Mouse (Mus musculus) lung, postnatal 0 days (tissue): ENCODE data around the gene Lamb1. TPM values are rescaled to one million over a fixed set of nuclear protein-coding genes. Genes with fewer than 3 reads are reported as not detected.

Experiments used
- ATAC-seq: fragments of 200-750 bp; cut with Nextera tagmentation; 2 replicates; pipeline ENCODE4 v1.8.0; 2017; ENCODE audit warnings: moderate library complexity
- DNase-seq: peaks from one replicate; pipeline ENCODE4 v3.0.0-alpha.2; 2016; ENCODE audit warnings: low spot score
- H3K27ac ChIP-seq: fragments of 300-500 bp; sonication (generic); 2 replicates; pipeline ENCODE4 v1.5.1; 2014; ENCODE audit warnings: antibody characterized with exemption, mild to moderate bottlenecking, low read length, mixed read lengths
- H3K27me3 ChIP-seq: fragments of 300-500 bp; sonication (generic); replicated peaks from 2 replicates; pipeline ENCODE4 v1.6.1; 2014; ENCODE audit warnings: low read length, mixed read lengths; ENCODE audit not compliant: insufficient read depth
- H3K36me3 ChIP-seq: fragments of 300-500 bp; sonication (generic); 2 replicates; pipeline ENCODE4 v1.6.1; 2014; ENCODE audit warnings: low read length, mixed read lengths; ENCODE audit not compliant: insufficient read depth
- H3K4me1 ChIP-seq: fragments of 300-500 bp; sonication (generic); 2 replicates; pipeline ENCODE4 v1.6.1; 2014; ENCODE audit warnings: antibody characterized with exemption, low read depth, low read length, mixed read lengths; ENCODE audit not compliant: insufficient read depth
- H3K4me2 ChIP-seq: fragments of 300-500 bp; sonication (generic); replicated peaks from 2 replicates; pipeline ENCODE4 v1.6.1; 2014; ENCODE audit warnings: low read depth, mild to moderate bottlenecking, low read length, moderate library complexity, mixed read lengths
- H3K4me3 ChIP-seq: fragments of 300-500 bp; sonication (generic); 2 replicates; pipeline ENCODE4 v1.5.1; 2014; ENCODE audit warnings: low read depth, low read length
- H3K9ac ChIP-seq: fragments of 300-500 bp; sonication (generic); replicated peaks from 2 replicates; pipeline ENCODE4 v1.6.1; 2014; ENCODE audit warnings: low read depth, mild to moderate bottlenecking
- H3K9me3 ChIP-seq: fragments of 300-500 bp; sonication (generic); 2 replicates; pipeline ENCODE4 v1.6.1; 2016; ENCODE audit warnings: low read length, mixed read lengths
- CTCF ChIP-seq: IDR thresholded peaks from 2 replicates; pipeline ENCODE4 v1.5.1; 2016; ENCODE audit warnings: antibody characterized with exemption, mild to moderate bottlenecking
- EP300 ChIP-seq: IDR thresholded peaks from 2 replicates; pipeline ENCODE4 v1.6.1; 2016; ENCODE audit warnings: antibody characterized with exemption, mild to moderate bottlenecking, control low read depth
- WGBS: fragments of 180-500 bp; shearing (Covaris S2); extraction: QIAGEN DNeasy Blood & Tissue Kit; methylation state at CpG from one replicate; pipeline ENCODE4 v1.1.7; 2014; 5-methylcytosine and 5-hydroxymethylcytosine counted together
- polyA plus RNA-seq: library from polyadenylated mRNA; unstranded; fragments of >200 nt; fragmentation: Nextera tagmentation; extraction: Ambion mirVana; gene quantifications from 2 replicates; pipeline ENCODE4 v1.2.1, GENCODE M21; 2015

The Lamb1 gene
- polyA plus RNA-seq, 1 experiment from 2014 or later: 56.0 TPM

DNA sequence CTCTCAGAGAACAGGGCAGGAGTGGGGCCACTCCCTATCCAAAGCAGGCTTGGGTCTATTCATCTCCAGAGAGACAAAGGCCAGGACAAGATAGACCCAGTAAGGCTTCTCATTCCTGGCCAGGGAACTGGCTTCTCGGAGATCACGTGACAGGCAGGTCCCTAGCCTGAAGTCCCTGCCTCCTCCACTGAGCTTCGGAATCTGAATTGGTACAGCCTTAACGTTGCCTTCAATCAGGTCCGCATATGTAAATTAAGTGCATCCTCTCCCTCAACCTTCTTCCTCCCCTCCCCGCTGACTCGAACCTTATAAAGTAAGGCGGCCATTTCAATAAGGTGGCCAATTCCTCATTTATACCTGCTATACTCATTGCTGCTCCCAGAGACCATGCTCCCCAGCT lies 39.6 kb upstream of the Lamb1 start:
- Histone ChIP-seq H3K9ac (no peak overlapping the region), H3K36me3 (no peaks in the 10 kb centered on the region), H3K4me2 (no peak overlapping the region), H3K27ac (no peak overlapping the region), H3K4me3 (no peak overlapping the region), H3K9me3 (no peaks in the 10 kb centered on the region), H3K4me1 (no peaks in the 10 kb centered on the region), H3K27me3 (no peaks in the 10 kb centered on the region)
- TF ChIP-seq EP300 (no peak), CTCF (no peak)
- WGBS: 73% methylated on average over 8 of the region's 8 CpGs
- ATAC-seq (no peak), DNase-seq (no peak)

- no peaks in the 10 kb centered on the region for H3K27me3 ChIP-seq
- no peak overlapping the region for H3K27ac ChIP-seq
- no peak for TF ChIP-seq EP300
- TF ChIP-seq CTCF: no peak
- no peaks in the 10 kb centered on the region for H3K4me1 ChIP-seq
- DNase-seq (no peak), ATAC-seq (no peak)
- 61% methylated on average over 3 of the region's 3 CpGs for WGBS
- H3K4me2 ChIP-seq: no peak overlapping the region
- H3K4me3 ChIP-seq: no peak overlapping the region
- H3K36me3 ChIP-seq: no peaks in the 10 kb centered on the region
- H3K9ac ChIP-seq: no peak overlapping the region
- no peaks in the 10 kb centered on the region for H3K9me3 ChIP-seq
Measured at GRCm38 (mm10) chr12:31227167-31227566, 37.9 kb upstream of the Lamb1 start.

DNA sequence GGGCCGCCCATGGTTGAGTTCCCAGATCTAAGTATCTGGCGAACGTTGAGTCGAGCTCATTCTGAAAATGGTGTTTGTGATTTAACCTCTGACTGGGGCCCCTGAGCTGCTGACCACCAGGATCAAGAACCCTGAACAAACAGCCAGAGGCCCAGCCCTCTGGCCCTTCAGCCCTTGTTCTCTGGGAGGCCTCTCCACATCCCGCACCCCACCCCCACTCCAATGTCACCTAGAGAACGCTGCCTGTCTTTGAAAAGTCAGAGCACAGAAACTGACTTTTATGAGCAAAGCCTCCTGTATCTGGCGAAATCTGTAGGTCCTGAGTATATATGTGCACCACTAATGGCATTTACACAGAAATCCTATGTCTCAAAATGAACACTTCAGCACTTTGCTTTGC lies 36.2 kb upstream of the Lamb1 start:
- no peak overlapping the region for H3K9ac ChIP-seq
- 51% methylated on average over 7 of the region's 7 CpGs for WGBS
- no peaks in the 10 kb centered on the region for H3K4me1 ChIP-seq
- ATAC-seq (no peak), DNase-seq (no peak)
- H3K36me3 ChIP-seq: no peaks in the 10 kb centered on the region
- H3K27ac ChIP-seq: no peak overlapping the region
- no peak overlapping the region for H3K4me2 ChIP-seq
- H3K4me3 ChIP-seq: no peak overlapping the region
- H3K27me3 ChIP-seq: no peaks in the 10 kb centered on the region
- H3K9me3 ChIP-seq: no peaks in the 10 kb centered on the region
- TF ChIP-seq EP300 (no peak), CTCF (no peak)

GRCm38 (mm10) chr12:31232635-31233034 lies 32.4 kb upstream of the Lamb1 start:
- H3K4me1 ChIP-seq: 0 out of 2 replicates have a peak, but pooled peaks cover 2% of the 10 kb centered on the region
- H3K4me2 ChIP-seq: no peak overlapping the region
- DNase-seq (no peak), ATAC-seq (no peak)
- no peak overlapping the region for H3K9ac ChIP-seq
- no peak for TF ChIP-seq CTCF
- TF ChIP-seq EP300: no peak
- no peaks in the 10 kb centered on the region for H3K27me3 ChIP-seq
- H3K27ac ChIP-seq: no peak overlapping the region
- H3K4me3 ChIP-seq: no peak overlapping the region
- WGBS: 100% methylated on average over 1 of the region's 1 CpGs
- H3K9me3 ChIP-seq: no peaks in the 10 kb centered on the region
- H3K36me3 ChIP-seq: no peaks in the 10 kb centered on the region

- Histone ChIP-seq H3K27me3 (no peaks in the 10 kb centered on the region), H3K9me3 (no peaks in the 10 kb centered on the region), H3K9ac (no peak overlapping the region), H3K36me3 (no peaks in the 10 kb centered on the region), H3K4me1 (0 out of 2 replicates have a peak, but pooled peaks cover 2% of the 10 kb centered on the region), H3K4me2 (no peak overlapping the region), H3K4me3 (no peak overlapping the region), H3K27ac (no peak overlapping the region)
- TF ChIP-seq EP300 (no peak), CTCF (no peak)
- no peak for DNase-seq
- no peak for ATAC-seq
- WGBS: 74% methylated on average over 6 of the region's 6 CpGs
Measured at GRCm38 (mm10) chr12:31235018-31235417, 30.0 kb upstream of the Lamb1 start.

- no peak for ATAC-seq
Measured at GRCm38 (mm10) chr12:31236861-31237595, 28.0 kb upstream of the Lamb1 start.

More at GRCm38 (mm10) chr12:31236861-31237595, 28.0 kb upstream of the Lamb1 start:
- no peak overlapping the region for H3K4me3 ChIP-seq
- 71% methylated on average over 12 of the region's 12 CpGs for WGBS
- H3K27me3 ChIP-seq: no peaks in the 10 kb centered on the region
- no peak overlapping the region for H3K27ac ChIP-seq
- H3K36me3 ChIP-seq: no peaks in the 10 kb centered on the region
- TF ChIP-seq CTCF (no peak), EP300 (no peak)
- H3K9me3 ChIP-seq: no peaks in the 10 kb centered on the region
- no peak overlapping the region for H3K9ac ChIP-seq
- H3K4me2 ChIP-seq: no peak overlapping the region
- 0 out of 2 replicates have a peak, but pooled peaks cover 2% of the 10 kb centered on the region for H3K4me1 ChIP-seq
- DNase-seq: no peak
